Mouse (Mus musculus) liver, embryonic 11.5 days (tissue): ENCODE results near the gene Icosl. TPM values are rescaled to one million over a fixed set of nuclear protein-coding genes. Genes with fewer than 3 reads are reported as not detected.
"Not testable (repeated sequence)": the region's sequence is repeated elsewhere in the genome, so short reads cannot be mapped to it uniquely, and the experiment has no call there.

Source experiments
- ATAC-seq: fragments of 200-750 bp; cut with Nextera tagmentation; replicated peaks from 2 replicates; pipeline ENCODE4 v1.8.0; 2017; ENCODE audit warnings: moderate number of reproducible peaks, mild to moderate bottlenecking, moderate TSS enrichment, moderate library complexity; ENCODE audit not compliant: low FRiP score
- DNase-seq: peaks from one replicate; pipeline ENCODE4 v3.0.0-alpha.2; 2017; ENCODE audit warnings: low spot score
- H3K27ac ChIP-seq: fragments of 300-500 bp; sonication (generic); 2 replicates; pipeline ENCODE4 v1.5.1; 2014; ENCODE audit warnings: mild to moderate bottlenecking, low read depth, low read length, control low read depth
- H3K27me3 ChIP-seq: fragments of 300-500 bp; sonication (generic); replicated peaks from 2 replicates; pipeline ENCODE4 v1.6.1; 2014; ENCODE audit warnings: low read length, mixed read lengths; ENCODE audit not compliant: control insufficient read depth, insufficient read depth
- H3K36me3 ChIP-seq: fragments of 300-500 bp; sonication (generic); 2 replicates; pipeline ENCODE4 v1.6.1; 2014; ENCODE audit warnings: mild to moderate bottlenecking, low read length, moderate library complexity, mixed read lengths; ENCODE audit not compliant: control insufficient read depth, insufficient read depth
- H3K4me1 ChIP-seq: fragments of 300-500 bp; sonication (generic); replicated peaks from 2 replicates; pipeline ENCODE4 v1.6.1; 2014; ENCODE audit warnings: low read length, mixed read lengths; ENCODE audit not compliant: control insufficient read depth, insufficient read depth
- H3K4me2 ChIP-seq: fragments of 300-500 bp; sonication (generic); 2 replicates; pipeline ENCODE4 v1.6.1; 2014; ENCODE audit warnings: mild to moderate bottlenecking, control low read depth, moderate library complexity
- H3K4me3 ChIP-seq: fragments of 300-500 bp; sonication (generic); 2 replicates; pipeline ENCODE4 v1.5.1; 2014; ENCODE audit warnings: low read depth, low read length, control low read depth
- H3K9ac ChIP-seq: fragments of 300-500 bp; sonication (generic); 2 replicates; pipeline ENCODE4 v1.6.1; 2014; ENCODE audit warnings: low read depth, low read length, control low read depth
- H3K9me3 ChIP-seq: fragments of 300-500 bp; sonication (generic); 2 replicates; pipeline ENCODE4 v1.6.1; 2016; ENCODE audit warnings: low read length, inconsistent platforms, mixed read lengths; ENCODE audit not compliant: control insufficient read depth
- WGBS: fragments of 180-500 bp; shearing (Covaris S2); extraction: QIAGEN DNeasy Blood & Tissue Kit; methylation state at CpG from one replicate; pipeline ENCODE4 v1.1.7; 2014; 5-methylcytosine and 5-hydroxymethylcytosine counted together
- polyA plus RNA-seq: library from polyadenylated mRNA; unstranded; fragments of >200 nt; fragmentation: Nextera tagmentation; extraction: Ambion mirVana; gene quantifications from 2 replicates; pipeline ENCODE4 v1.2.1, GENCODE M21; 2014

Gene Icosl
- polyA plus RNA-seq, 1 experiment from 2014 or later, result 4.2 TPM

DNA sequence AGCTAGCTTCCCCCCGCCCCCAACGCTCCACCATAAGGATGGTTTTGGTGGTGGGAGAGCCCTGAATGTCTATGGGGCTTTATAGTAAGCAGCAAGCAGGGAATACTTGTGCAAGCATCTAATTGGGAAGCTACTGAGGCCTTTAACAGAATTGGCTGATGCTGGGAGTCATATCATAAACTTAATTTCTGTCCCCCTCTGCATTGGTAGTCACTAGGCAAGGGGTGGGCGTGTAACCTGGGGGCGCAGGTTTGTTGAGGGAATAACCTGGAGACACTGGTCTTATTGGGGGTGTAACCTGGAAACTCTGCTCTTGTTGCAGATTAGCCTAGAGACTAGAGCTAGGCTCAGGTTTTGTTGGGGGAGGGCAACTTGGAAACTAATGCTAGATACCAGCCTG, 50.3 kb downstream of the Icosl start:
- Histone ChIP-seq H3K4me3 (no peak overlapping the region), H3K27me3 (no peaks in the 10 kb centered on the region), H3K9me3 (no peaks in the 10 kb centered on the region), H3K9ac (no peak overlapping the region), H3K36me3 (no peaks in the 10 kb centered on the region), H3K4me1 (no peaks in the 10 kb centered on the region), H3K4me2 (no peak overlapping the region), H3K27ac (no peak overlapping the region)
- no peak for ATAC-seq
- WGBS, result 85% methylated on average over 4 of the region's 4 CpGs
- no peak for DNase-seq

DNA sequence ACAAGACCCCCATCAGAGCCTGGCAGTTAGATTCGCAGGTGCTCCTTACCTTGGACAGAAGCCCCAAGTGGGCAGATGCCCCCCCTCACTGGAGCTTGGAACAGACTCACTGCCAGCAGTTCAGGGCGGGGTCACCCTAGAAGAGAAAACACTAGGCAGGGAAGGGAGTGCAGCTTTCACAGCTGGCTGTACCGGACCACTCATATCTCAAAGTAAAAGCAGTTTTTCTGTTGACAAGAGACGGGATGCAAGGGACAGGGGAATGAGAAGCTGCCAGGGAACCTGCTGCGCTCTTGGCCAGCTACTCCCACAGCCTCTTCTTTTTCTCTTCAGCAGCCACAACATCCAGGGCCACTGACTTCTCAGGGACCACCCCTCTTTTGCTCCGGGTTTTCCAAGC, 55.0 kb downstream of the Icosl start:
- not testable (repeated sequence) for DNase-seq, H3K27ac ChIP-seq, H3K4me3 ChIP-seq, ATAC-seq, H3K9me3 ChIP-seq, H3K27me3 ChIP-seq, H3K4me1 ChIP-seq, H3K9ac ChIP-seq, H3K36me3 ChIP-seq, H3K4me2 ChIP-seq
- 38% methylated on average over 6 of the region's 6 CpGs for WGBS

- not testable (repeated sequence) for DNase-seq, H3K27ac ChIP-seq, H3K9ac ChIP-seq
Observed at GRCm38 (mm10) chr10:78125061-78125460, 56.0 kb downstream of the Icosl start.

DNA sequence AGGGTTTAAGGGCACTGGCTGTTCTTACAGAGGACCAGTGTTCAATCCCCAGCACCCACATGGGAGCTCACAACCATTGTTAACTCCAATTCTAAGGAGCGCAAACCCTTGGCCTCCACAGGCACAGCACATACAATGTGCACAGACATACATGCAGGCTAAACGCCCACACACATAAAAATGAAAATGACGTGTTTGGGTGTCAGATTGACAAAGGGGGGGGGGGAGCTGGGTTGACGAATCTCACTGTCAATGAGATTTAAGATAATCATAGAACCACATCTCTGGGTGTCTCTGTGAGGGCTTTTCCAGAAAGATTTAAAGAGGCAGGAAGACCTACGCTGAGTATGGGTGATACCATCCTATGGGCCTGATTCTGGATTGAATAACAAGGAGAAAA, 57.2 kb downstream of the Icosl start:
- WGBS, result 93% methylated on average over 5 of the region's 5 CpGs
- H3K27me3 ChIP-seq, result 0 out of 2 replicates have a peak, but pooled peaks cover 3% of the 10 kb centered on the region

More at GRCm38 (mm10) chr10:78125061-78125460, 56.0 kb downstream of the Icosl start:
- not testable (repeated sequence) for H3K4me3 ChIP-seq, H3K9me3 ChIP-seq, H3K4me2 ChIP-seq, ATAC-seq, H3K27me3 ChIP-seq, H3K36me3 ChIP-seq, H3K4me1 ChIP-seq
- 65% methylated on average over 8 of the region's 8 CpGs for WGBS

DNA sequence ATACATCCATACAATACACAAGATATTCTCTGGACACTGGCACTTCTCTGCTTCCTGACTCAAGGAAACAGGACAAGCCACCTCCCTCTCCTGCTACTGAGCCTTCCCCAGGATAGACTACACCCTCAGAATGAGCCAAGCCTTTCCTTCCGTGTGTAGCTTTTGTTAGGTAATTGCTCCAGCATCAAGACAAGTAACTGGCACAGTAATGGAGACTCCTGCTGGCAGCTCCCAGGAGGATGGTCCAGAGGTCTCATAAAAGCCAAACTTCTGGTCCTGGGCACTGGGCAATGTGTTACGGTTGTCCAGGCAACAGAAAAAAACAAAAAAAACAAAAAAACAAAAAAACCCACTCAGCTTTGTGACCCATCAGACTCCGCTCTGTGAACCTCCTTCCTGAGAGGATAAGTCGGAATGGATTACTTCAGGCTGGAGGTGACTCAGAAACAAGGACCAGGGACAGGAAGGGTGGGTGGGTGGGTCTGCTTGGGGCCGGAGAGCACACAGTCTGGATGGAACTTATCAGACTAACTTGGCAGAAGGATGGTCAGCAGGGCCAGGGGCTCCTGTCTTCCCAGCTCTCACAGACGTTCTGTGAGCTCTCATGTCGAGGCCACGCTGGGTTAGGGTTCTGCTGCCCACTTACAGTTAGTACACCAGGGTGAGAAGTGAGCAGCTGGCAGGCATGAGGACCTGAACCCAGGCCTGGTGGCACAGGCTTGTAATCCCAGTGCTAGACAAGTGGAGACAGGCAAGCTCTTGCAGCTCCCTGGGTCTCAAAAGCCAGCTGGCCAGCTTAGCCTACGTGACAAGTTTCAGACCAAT, 58.2 kb downstream of the Icosl start:
- no peaks in the 10 kb centered on the region for H3K36me3 ChIP-seq
- DNase-seq (no peak), ATAC-seq (no peak)
- no peak overlapping the region for H3K4me2 ChIP-seq
- 72% methylated on average over 9 of the region's 9 CpGs for WGBS
- H3K9ac ChIP-seq, result no peak overlapping the region
- 0 out of 2 replicates have a peak, but pooled peaks cover 3% of the 10 kb centered on the region for H3K27me3 ChIP-seq
- H3K27ac ChIP-seq, result no peak overlapping the region
- no peaks in the 10 kb centered on the region for H3K4me1 ChIP-seq
- H3K4me3 ChIP-seq, result no peak overlapping the region
- no peaks in the 10 kb centered on the region for H3K9me3 ChIP-seq

More for the DNA sequence above, 57.2 kb downstream of the Icosl start:
- Histone ChIP-seq H3K9ac (no peak overlapping the region), H3K36me3 (no peaks in the 10 kb centered on the region), H3K4me2 (no peak overlapping the region), H3K4me1 (no peaks in the 10 kb centered on the region), H3K4me3 (no peak overlapping the region), H3K9me3 (no peaks in the 10 kb centered on the region), H3K27ac (no peak overlapping the region)
- DNase-seq (no peak), ATAC-seq (no peak)

DNA sequence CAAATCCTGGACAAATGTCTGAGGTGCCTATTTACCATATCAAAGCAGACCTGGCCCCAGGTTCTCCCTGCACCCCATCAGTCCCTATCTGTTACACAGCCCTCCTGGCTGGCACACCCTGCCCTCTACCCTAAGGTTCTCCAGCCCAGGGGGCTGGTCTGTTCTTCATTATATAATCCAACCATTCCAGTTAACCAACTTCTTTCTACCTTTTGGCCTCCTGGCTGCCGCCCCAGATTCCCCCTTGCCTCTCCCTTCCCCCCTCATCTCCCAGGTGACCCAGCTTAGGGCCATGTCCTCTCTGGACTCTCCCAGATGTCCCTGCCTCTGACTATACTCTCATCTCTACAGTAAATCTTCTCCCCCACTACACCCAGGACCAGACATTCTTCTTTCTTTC, 58.8 kb downstream of the Icosl start:
- Histone ChIP-seq H3K9me3 (no peaks in the 10 kb centered on the region), H3K36me3 (no peaks in the 10 kb centered on the region)
- WGBS, result 31% methylated on average over 1 of the region's 1 CpGs

GRCm38 (mm10) chr10:78128647-78129046, 59.5 kb downstream of the Icosl start:
- H3K4me3 ChIP-seq, result no peak overlapping the region
- ATAC-seq (no peak), DNase-seq (no peak)
- no peak overlapping the region for H3K9ac ChIP-seq
- no peak overlapping the region for H3K27ac ChIP-seq
- H3K27me3 ChIP-seq, result 0 out of 2 replicates have a peak, but pooled peaks cover 3% of the 10 kb centered on the region
- no peak overlapping the region for H3K4me2 ChIP-seq
- no peaks in the 10 kb centered on the region for H3K4me1 ChIP-seq
- 67% methylated on average over 2 of the region's 2 CpGs for WGBS
- no peaks in the 10 kb centered on the region for H3K9me3 ChIP-seq
- H3K36me3 ChIP-seq, result no peaks in the 10 kb centered on the region

More for the DNA sequence above, 58.8 kb downstream of the Icosl start:
- H3K9ac ChIP-seq, result no peak overlapping the region
- no peak overlapping the region for H3K4me3 ChIP-seq
- H3K4me1 ChIP-seq, result no peaks in the 10 kb centered on the region
- 0 out of 2 replicates have a peak, but pooled peaks cover 3% of the 10 kb centered on the region for H3K27me3 ChIP-seq
- no peak overlapping the region for H3K4me2 ChIP-seq
- H3K27ac ChIP-seq, result no peak overlapping the region
- no peak for DNase-seq
- no peak for ATAC-seq

DNA sequence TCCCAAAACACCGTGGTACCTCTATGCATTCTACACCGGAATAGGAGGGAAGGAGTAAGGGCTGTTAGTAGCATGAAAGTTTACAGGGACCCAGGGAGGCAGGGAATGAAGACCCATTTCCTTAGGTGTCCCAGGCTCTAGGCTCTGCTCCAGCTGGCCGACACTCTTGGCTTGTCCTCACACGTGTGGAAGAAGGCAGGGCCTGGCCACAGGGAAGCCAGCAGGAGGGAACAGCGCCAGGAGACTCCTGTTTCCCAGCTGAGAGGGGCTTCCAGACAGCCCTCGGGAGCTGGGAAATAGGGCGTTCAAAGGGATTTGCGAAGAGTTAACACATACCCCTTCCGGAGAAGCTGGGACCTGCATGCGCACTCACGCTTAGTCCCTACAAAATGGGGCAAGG, 60.3 kb downstream of the Icosl start:
- Histone ChIP-seq H3K36me3 (no peaks in the 10 kb centered on the region), H3K9me3 (no peaks in the 10 kb centered on the region), H3K4me1 (peaks cover 6% of the 10 kb centered on the region), H3K4me2 (no peak overlapping the region), H3K4me3 (no peak overlapping the region), H3K9ac (no peak overlapping the region), H3K27ac (no peak overlapping the region), H3K27me3 (0 out of 2 replicates have a peak, but pooled peaks cover 3% of the 10 kb centered on the region)
- ATAC-seq (no peak), DNase-seq (no peak)
- WGBS, result 46% methylated on average over 11 of the region's 11 CpGs

DNA sequence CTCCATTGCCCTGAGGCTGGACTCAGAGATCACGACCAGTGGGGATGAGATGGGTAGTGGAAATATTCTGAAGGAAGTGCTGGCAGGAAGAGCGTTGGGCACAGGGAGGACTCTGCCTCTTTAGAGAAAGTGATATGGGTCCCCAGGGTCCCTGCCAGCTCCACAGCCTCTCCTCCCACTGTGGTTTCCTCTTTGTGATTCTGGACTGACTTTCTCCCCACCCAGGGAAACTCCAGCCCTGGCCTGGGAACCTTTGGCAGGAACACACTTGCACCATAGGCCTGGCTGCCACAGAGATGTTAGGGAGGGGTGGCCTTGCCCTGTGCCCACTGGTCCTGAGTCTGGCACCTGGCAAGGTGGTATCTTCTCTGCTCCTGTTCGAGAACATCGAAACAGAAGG, 60.9 kb downstream of the Icosl start:
- Histone ChIP-seq H3K27ac (no peak overlapping the region), H3K9me3 (no peaks in the 10 kb centered on the region), H3K36me3 (no peaks in the 10 kb centered on the region), H3K4me1 (peaks cover 12% of the 10 kb centered on the region), H3K4me2 (no peak overlapping the region), H3K27me3 (0 out of 2 replicates have a peak, but pooled peaks cover 3% of the 10 kb centered on the region), H3K9ac (no peak overlapping the region), H3K4me3 (no peak overlapping the region)
- DNase-seq, result no peak
- no peak for ATAC-seq
- WGBS, result 66% methylated on average over 4 of the region's 4 CpGs
